Mouse (Mus musculus): ENCODE results near the gene Gopc. TPM values are rescaled to one million over a fixed set of nuclear protein-coding genes. Genes with fewer than 3 reads are reported as not detected.

Gopc gene
- polyA plus RNA-seq, 1 experiment from 2014 or later: 9.9 TPM

- WGBS (ENCODE audit: insufficient replicate concordance): 49% methylated on average over 2 of the region's 2 CpGs
- peak overlapping the region; percentile 96 for H3K4me3 ChIP-seq
These were observed 34.5 kb upstream of the Gopc start for GRCm38 (mm10) chr10:52416458-52416857.

GRCm38 (mm10) chr10:52415020-52415419 lies 33.1 kb upstream of the Gopc start:
- Histone ChIP-seq H3K4me1 (peaks cover 33% of the 10 kb centered on the region), H3K27me3 (replicated peaks) (peaks cover 3% of the 10 kb centered on the region), H3K27ac (no peak overlapping the region), H3K9ac (no peak overlapping the region), H3K36me3 (no peaks in the 10 kb centered on the region), H3K9me3 (replicated peaks) (no peaks in the 10 kb centered on the region), H3K4me2 (no peak overlapping the region), H3K4me3 (no peak overlapping the region)
- no peak for ATAC-seq
- 66% methylated on average over 2 of the region's 2 CpGs for WGBS (ENCODE audit: insufficient replicate concordance)

More at GRCm38 (mm10) chr10:52416458-52416857, 34.5 kb upstream of the Gopc start:
- peaks cover 44% of the 10 kb centered on the region for H3K4me1 ChIP-seq
- H3K27ac ChIP-seq: no peak overlapping the region
- peak overlapping the region; percentile 89 for H3K4me2 ChIP-seq
- H3K9me3 ChIP-seq (replicated peaks): no peaks in the 10 kb centered on the region
- no peaks in the 10 kb centered on the region for H3K36me3 ChIP-seq
- H3K9ac ChIP-seq: peak overlapping the region; percentile 24; the same call in 1 of the 2 replicates
- ATAC-seq: no peak
- no peaks in the 10 kb centered on the region for H3K27me3 ChIP-seq (replicated peaks)

GRCm38 (mm10) chr10:52407526-52407925 lies 25.6 kb upstream of the Gopc start:
- peaks cover 7% of the 10 kb centered on the region for H3K27me3 ChIP-seq (replicated peaks)
- 69% methylated on average over 2 of the region's 2 CpGs for WGBS (ENCODE audit: insufficient replicate concordance)
- no peak overlapping the region for H3K4me2 ChIP-seq
- H3K4me1 ChIP-seq: no peaks in the 10 kb centered on the region
- no peaks in the 10 kb centered on the region for H3K36me3 ChIP-seq
- no peak overlapping the region for H3K9ac ChIP-seq
- no peak overlapping the region for H3K4me3 ChIP-seq
- H3K9me3 ChIP-seq (replicated peaks): no peaks in the 10 kb centered on the region
- no peak for ATAC-seq
- H3K27ac ChIP-seq: no peak overlapping the region

- no peak for ATAC-seq
- Histone ChIP-seq H3K27me3 (replicated peaks) (peaks cover 5% of the 10 kb centered on the region), H3K4me2 (no peak overlapping the region), H3K36me3 (no peaks in the 10 kb centered on the region), H3K4me1 (no peaks in the 10 kb centered on the region), H3K9ac (no peak overlapping the region), H3K27ac (no peak overlapping the region), H3K4me3 (no peak overlapping the region), H3K9me3 (replicated peaks) (no peaks in the 10 kb centered on the region)
- WGBS (ENCODE audit: insufficient replicate concordance): 78% methylated on average over 13 of the region's 13 CpGs
These were observed 23.2 kb upstream of the Gopc start for GRCm38 (mm10) chr10:52405160-52405559.

- no peak for ATAC-seq
- no peak overlapping the region for H3K4me3 ChIP-seq
- no peaks in the 10 kb centered on the region for H3K36me3 ChIP-seq
- 48% methylated on average over 3 of the region's 3 CpGs for WGBS (ENCODE audit: insufficient replicate concordance)
- no peaks in the 10 kb centered on the region for H3K4me1 ChIP-seq
- no peak overlapping the region for H3K4me2 ChIP-seq
- H3K9ac ChIP-seq: no peak overlapping the region
- H3K27me3 ChIP-seq (replicated peaks): no peaks in the 10 kb centered on the region
- H3K27ac ChIP-seq: no peak overlapping the region
- H3K9me3 ChIP-seq (replicated peaks): no peaks in the 10 kb centered on the region
These were observed 17.8 kb upstream of the Gopc start for GRCm38 (mm10) chr10:52399722-52400121.

- Histone ChIP-seq H3K36me3 (no peaks in the 10 kb centered on the region), H3K4me3 (no peak overlapping the region), H3K27me3 (replicated peaks) (no peaks in the 10 kb centered on the region), H3K9me3 (replicated peaks) (no peaks in the 10 kb centered on the region), H3K9ac (no peak overlapping the region), H3K4me2 (no peak overlapping the region), H3K4me1 (no peaks in the 10 kb centered on the region), H3K27ac (no peak overlapping the region)
- WGBS (ENCODE audit: insufficient replicate concordance): 57% methylated on average over 2 of the region's 2 CpGs
- no peak for ATAC-seq
These were observed 16.8 kb upstream of the Gopc start for GRCm38 (mm10) chr10:52398715-52399114.

GRCm38 (mm10) chr10:52396647-52397046 lies 14.7 kb upstream of the Gopc start:
- Histone ChIP-seq H3K4me3 (no peak overlapping the region), H3K4me2 (no peak overlapping the region)
- WGBS (ENCODE audit: insufficient replicate concordance): 74% methylated on average over 3 of the region's 3 CpGs

GRCm38 (mm10) chr10:52391208-52391607 lies 9.3 kb upstream of the Gopc start:
- Histone ChIP-seq H3K27me3 (replicated peaks) (no peaks in the 10 kb centered on the region; the same call in 1 of the 2 replicates), H3K9me3 (replicated peaks) (no peaks in the 10 kb centered on the region), H3K4me2 (no peak overlapping the region), H3K9ac (no peak overlapping the region), H3K27ac (no peak overlapping the region), H3K4me3 (no peak overlapping the region), H3K4me1 (no peaks in the 10 kb centered on the region), H3K36me3 (no peaks in the 10 kb centered on the region)
- 51% methylated on average over 2 of the region's 2 CpGs for WGBS (ENCODE audit: insufficient replicate concordance)
- no peak for ATAC-seq

More at GRCm38 (mm10) chr10:52396647-52397046, 14.7 kb upstream of the Gopc start:
- Histone ChIP-seq H3K27ac (no peak overlapping the region), H3K9ac (no peak overlapping the region), H3K9me3 (replicated peaks) (no peaks in the 10 kb centered on the region), H3K27me3 (replicated peaks) (no peaks in the 10 kb centered on the region), H3K4me1 (no peaks in the 10 kb centered on the region), H3K36me3 (no peaks in the 10 kb centered on the region)
- ATAC-seq: no peak

- H3K27me3 ChIP-seq (replicated peaks): no peaks in the 10 kb centered on the region; the same call in 1 of the 2 replicates
- no peaks in the 10 kb centered on the region for H3K4me1 ChIP-seq
- H3K36me3 ChIP-seq: no peaks in the 10 kb centered on the region
- no peak overlapping the region for H3K27ac ChIP-seq
- 68% methylated on average over 3 of the region's 3 CpGs for WGBS (ENCODE audit: insufficient replicate concordance)
- H3K4me2 ChIP-seq: no peak overlapping the region
- H3K9ac ChIP-seq: no peak overlapping the region
- H3K4me3 ChIP-seq: no peak overlapping the region
- no peaks in the 10 kb centered on the region for H3K9me3 ChIP-seq (replicated peaks)
- ATAC-seq: no peak
These were observed 7.5 kb upstream of the Gopc start for GRCm38 (mm10) chr10:52389438-52389837.

GRCm38 (mm10) chr10:52388922-52389430 lies 7.1 kb upstream of the Gopc start, which contains the start of gene Nepn:
Gene Nepn, plus strand, starts transcription at chr10:52388972.
- no peak for ATAC-seq
- no peak within 1 kb of the TSS for H3K9ac ChIP-seq

GRCm38 (mm10) chr10:52387192-52387591 lies 5.3 kb upstream of the Gopc start:
- Histone ChIP-seq H3K4me3 (no peak overlapping the region), H3K4me1 (peaks cover 8% of the 10 kb centered on the region), H3K4me2 (no peak overlapping the region), H3K9ac (no peak overlapping the region), H3K27ac (no peak overlapping the region), H3K27me3 (replicated peaks) (no peaks in the 10 kb centered on the region; the same call in 1 of the 2 replicates), H3K9me3 (replicated peaks) (no peaks in the 10 kb centered on the region), H3K36me3 (no peaks in the 10 kb centered on the region)
- no peak for ATAC-seq
- 53% methylated on average over 4 of the region's 4 CpGs for WGBS (ENCODE audit: insufficient replicate concordance)

More at GRCm38 (mm10) chr10:52388922-52389430, 7.1 kb upstream of the Gopc start, which contains the start of gene Nepn:
- Histone ChIP-seq H3K27me3 (replicated peaks) (no peaks in the 10 kb centered on the region; the same call in 1 of the 2 replicates), H3K9me3 (replicated peaks) (no peaks in the 10 kb centered on the region), H3K4me3 (no peak within 1 kb of the TSS), H3K36me3 (no peaks in the 10 kb centered on the region), H3K27ac (no peak within 1 kb of the TSS), H3K4me2 (no peak within 1 kb of the TSS), H3K4me1 (no peaks in the 10 kb centered on the region)
- 72% methylated on average over 5 of the region's 5 CpGs for WGBS (ENCODE audit: insufficient replicate concordance)

- Histone ChIP-seq H3K27me3 (replicated peaks) (no peaks in the 10 kb centered on the region; the same call in 1 of the 2 replicates), H3K4me3 (no peak overlapping the region), H3K27ac (no peak overlapping the region), H3K4me2 (no peak overlapping the region), H3K9ac (no peak overlapping the region), H3K9me3 (replicated peaks) (no peaks in the 10 kb centered on the region), H3K4me1 (peaks cover 19% of the 10 kb centered on the region), H3K36me3 (no peaks in the 10 kb centered on the region)
- ATAC-seq: no peak
- WGBS (ENCODE audit: insufficient replicate concordance): 55% methylated on average over 8 of the region's 8 CpGs
These were observed 3.1 kb upstream of the Gopc start for GRCm38 (mm10) chr10:52384823-52385610.

Data from liver, embryonic 12.5 days (tissue).